Mouse (Mus musculus): ENCODE data around the gene Marveld3.

Marveld3 gene

GRCm38 (mm10) chr8:109963421-109963820 is 1.4 kb upstream of the Marveld3 start:
- no peak for DNase-seq

GRCm38 (mm10) chr8:109962896-109963295 is 893 bp upstream of the Marveld3 start:
- no peak for DNase-seq

GRCm38 (mm10) chr8:109959112-109959511 is 2.9 kb downstream of the Marveld3 start:
- no peak for DNase-seq

GRCm38 (mm10) chr8:109958036-109958655 is 3.9 kb downstream of the Marveld3 start:
- DNase-seq = no peak

GRCm38 (mm10) chr8:109957167-109958028 is 4.6 kb downstream of the Marveld3 start:
- no peak for DNase-seq

GRCm38 (mm10) chr8:109954486-109954948 is 7.5 kb downstream of the Marveld3 start:
- no peak for DNase-seq

- no peak for DNase-seq
These were observed 9.8 kb downstream of the Marveld3 start for GRCm38 (mm10) chr8:109952171-109952570.

GRCm38 (mm10) chr8:109948285-109948564 is 13.8 kb downstream of the Marveld3 start:
- DNase-seq = no peak

GRCm38 (mm10) chr8:109947447-109948284 is 14.3 kb downstream of the Marveld3 start:
- peak; percentile 59 for DNase-seq

GRCm38 (mm10) chr8:109946272-109946671 is 15.7 kb downstream of the Marveld3 start:
- DNase-seq = no peak

- DNase-seq = no peak
These were observed 16.3 kb downstream of the Marveld3 start for GRCm38 (mm10) chr8:109945694-109946093.

- DNase-seq = no peak
These were observed 16.8 kb downstream of the Marveld3 start for GRCm38 (mm10) chr8:109945153-109945632.

- no peak for DNase-seq
These were observed 20.2 kb downstream of the Marveld3 start for GRCm38 (mm10) chr8:109941606-109942360.

GRCm38 (mm10) chr8:109920406-109921390 is 41.3 kb downstream of the Marveld3 start:
- peak; percentile 21 for DNase-seq

- DNase-seq = peak; percentile 61
These were observed 44.7 kb downstream of the Marveld3 start for GRCm38 (mm10) chr8:109917277-109917676.

- no peak for DNase-seq
These were observed 54.6 kb downstream of the Marveld3 start for GRCm38 (mm10) chr8:109907376-109907775.

GRCm38 (mm10) chr8:109906907-109907306 is 55.1 kb downstream of the Marveld3 start:
- DNase-seq = no peak

GRCm38 (mm10) chr8:109904928-109905668 is 56.9 kb downstream of the Marveld3 start:
- no peak for DNase-seq

- DNase-seq = peak; percentile 32
These were observed 58.0 kb downstream of the Marveld3 start for GRCm38 (mm10) chr8:109903909-109904469.

- DNase-seq = no peak
These were observed 59.6 kb downstream of the Marveld3 start for GRCm38 (mm10) chr8:109902379-109902778.
